Mouse (Mus musculus): ENCODE results near the gene Dnajc27. TPM values are rescaled to one million over a fixed set of nuclear protein-coding genes. Genes with fewer than 3 reads are reported as not detected.

The Dnajc27 gene
- polyA plus RNA-seq, 1 experiment from 2014 or later = 5.4 TPM

GRCm38 (mm10) chr12:4058321-4058720 is 24.1 kb upstream of the Dnajc27 start:
- Histone ChIP-seq H3K4me3 (replicated peaks) (no peak overlapping the region), H3K4me2 (no peak overlapping the region), H3K36me3 (no peaks in the 10 kb centered on the region), H3K9me3 (no peaks in the 10 kb centered on the region), H3K27me3 (replicated peaks) (no peaks in the 10 kb centered on the region), H3K9ac (no peak overlapping the region), H3K27ac (no peak overlapping the region), H3K4me1 (no peaks in the 10 kb centered on the region)
- 65% methylated on average over 9 of the region's 9 CpGs for WGBS
- no peak for ATAC-seq (ENCODE audit: insufficient read depth, low FRiP score, low read depth)

GRCm38 (mm10) chr12:4059683-4060082 is 22.7 kb upstream of the Dnajc27 start:
- H3K27me3 ChIP-seq (replicated peaks) = no peaks in the 10 kb centered on the region
- no peak overlapping the region for H3K9ac ChIP-seq
- no peak overlapping the region for H3K4me2 ChIP-seq
- WGBS = 79% methylated on average over 4 of the region's 4 CpGs
- no peaks in the 10 kb centered on the region for H3K4me1 ChIP-seq
- H3K9me3 ChIP-seq = no peaks in the 10 kb centered on the region
- no peaks in the 10 kb centered on the region for H3K36me3 ChIP-seq
- no peak for ATAC-seq (ENCODE audit: insufficient read depth, low FRiP score, low read depth)
- no peak overlapping the region for H3K27ac ChIP-seq
- H3K4me3 ChIP-seq (replicated peaks) = no peak overlapping the region

DNA sequence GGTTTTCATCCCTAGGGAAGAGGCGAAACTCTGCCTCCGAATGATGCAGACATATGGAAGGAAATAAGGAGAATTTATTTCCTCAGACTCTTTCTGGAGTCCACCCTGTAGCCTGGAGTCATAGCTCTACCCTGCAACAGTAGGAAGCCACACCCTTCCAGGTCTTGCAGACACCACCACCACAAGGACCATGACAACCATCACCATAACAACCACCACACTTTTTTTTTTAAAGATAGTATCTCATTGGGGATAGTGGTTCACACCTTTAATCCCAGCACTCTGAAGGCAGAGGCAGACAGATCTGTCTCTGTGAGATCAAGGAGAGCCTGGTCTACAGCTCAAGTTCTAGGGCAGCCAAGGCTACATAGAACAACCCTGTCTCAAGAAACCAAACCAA is 16.9 kb upstream of the Dnajc27 start:
- no peaks in the 10 kb centered on the region for H3K4me1 ChIP-seq
- H3K4me2 ChIP-seq = no peak overlapping the region
- H3K9ac ChIP-seq = no peak overlapping the region
- H3K36me3 ChIP-seq = no peaks in the 10 kb centered on the region
- 84% methylated on average over 2 of the region's 2 CpGs for WGBS
- no peak for ATAC-seq (ENCODE audit: insufficient read depth, low FRiP score, low read depth)
- H3K27me3 ChIP-seq (replicated peaks) = no peaks in the 10 kb centered on the region
- no peak overlapping the region for H3K27ac ChIP-seq
- no peak overlapping the region for H3K4me3 ChIP-seq (replicated peaks)
- no peaks in the 10 kb centered on the region for H3K9me3 ChIP-seq

DNA sequence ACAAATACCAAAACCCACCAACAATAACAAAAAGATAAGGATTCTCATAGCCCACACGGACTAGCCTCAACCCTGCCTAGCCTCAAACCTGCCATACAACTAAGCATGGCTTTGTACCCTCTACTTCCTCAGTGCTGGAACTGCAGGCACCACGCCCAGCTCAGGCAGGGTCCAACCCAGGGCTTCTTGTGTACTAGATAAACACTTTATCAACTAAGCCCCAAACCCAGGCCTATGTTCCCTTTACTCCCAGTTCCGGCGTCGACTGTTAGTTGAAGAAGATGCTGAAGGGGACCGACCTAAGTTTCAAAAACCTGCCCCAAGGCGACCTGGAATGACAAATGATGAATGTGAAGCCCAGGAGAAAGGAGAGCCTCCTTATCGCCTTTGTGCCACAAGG is 16.4 kb upstream of the Dnajc27 start:
- Histone ChIP-seq H3K4me2 (no peak overlapping the region), H3K36me3 (no peaks in the 10 kb centered on the region), H3K4me3 (replicated peaks) (no peak overlapping the region), H3K27ac (no peak overlapping the region), H3K4me1 (no peaks in the 10 kb centered on the region), H3K9ac (no peak overlapping the region), H3K27me3 (replicated peaks) (no peaks in the 10 kb centered on the region), H3K9me3 (no peaks in the 10 kb centered on the region)
- no peak for ATAC-seq (ENCODE audit: insufficient read depth, low FRiP score, low read depth)
- 50% methylated on average over 8 of the region's 8 CpGs for WGBS

GRCm38 (mm10) chr12:4066681-4067459 is 15.5 kb upstream of the Dnajc27 start:
- Histone ChIP-seq H3K9ac (no peak overlapping the region), H3K4me2 (no peak overlapping the region), H3K27ac (no peak overlapping the region), H3K36me3 (no peaks in the 10 kb centered on the region), H3K4me3 (replicated peaks) (no peak overlapping the region), H3K4me1 (no peaks in the 10 kb centered on the region), H3K9me3 (no peaks in the 10 kb centered on the region), H3K27me3 (replicated peaks) (no peaks in the 10 kb centered on the region)
- ATAC-seq (ENCODE audit: insufficient read depth, low FRiP score, low read depth) = no peak
- WGBS = 65% methylated on average over 6 of the region's 6 CpGs

GRCm38 (mm10) chr12:4068551-4068950 is 13.8 kb upstream of the Dnajc27 start:
- H3K36me3 ChIP-seq = no peaks in the 10 kb centered on the region
- H3K27ac ChIP-seq = no peak overlapping the region
- H3K27me3 ChIP-seq (replicated peaks) = no peaks in the 10 kb centered on the region
- ATAC-seq (ENCODE audit: insufficient read depth, low FRiP score, low read depth) = no peak
- H3K9ac ChIP-seq = no peak overlapping the region
- WGBS = 71% methylated on average over 4 of the region's 4 CpGs
- H3K4me1 ChIP-seq = no peaks in the 10 kb centered on the region
- H3K4me2 ChIP-seq = no peak overlapping the region
- H3K4me3 ChIP-seq (replicated peaks) = no peak overlapping the region
- H3K9me3 ChIP-seq = no peaks in the 10 kb centered on the region

DNA sequence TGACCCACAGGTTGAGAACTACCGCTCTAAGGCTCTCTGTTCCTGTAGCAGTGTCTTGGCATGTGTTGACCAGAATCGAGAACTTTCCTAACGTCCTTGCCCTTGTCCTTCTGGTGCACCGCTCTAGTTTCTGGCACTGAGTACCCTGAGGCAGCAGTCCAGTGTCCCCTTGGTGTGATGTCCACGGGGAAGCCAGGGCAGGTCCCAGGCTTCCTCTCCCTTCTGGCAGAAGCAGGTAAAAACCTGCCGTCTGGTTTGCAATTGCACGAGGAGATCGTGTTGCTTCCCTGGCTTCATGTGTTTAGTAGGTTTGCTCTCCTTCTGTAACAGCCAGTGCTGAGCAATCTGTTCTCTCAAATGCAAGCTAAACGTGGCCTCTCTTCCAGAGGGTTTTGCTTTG is 10.7 kb upstream of the Dnajc27 start:
- H3K27ac ChIP-seq = no peak overlapping the region
- H3K4me1 ChIP-seq = no peaks in the 10 kb centered on the region
- no peak overlapping the region for H3K4me2 ChIP-seq
- ATAC-seq (ENCODE audit: insufficient read depth, low FRiP score, low read depth) = no peak
- H3K36me3 ChIP-seq = no peaks in the 10 kb centered on the region
- H3K9ac ChIP-seq = no peak overlapping the region
- no peaks in the 10 kb centered on the region for H3K27me3 ChIP-seq (replicated peaks)
- no peak overlapping the region for H3K4me3 ChIP-seq (replicated peaks)
- 80% methylated on average over 9 of the region's 9 CpGs for WGBS
- H3K9me3 ChIP-seq = no peaks in the 10 kb centered on the region

- H3K4me2 ChIP-seq = no peak overlapping the region
- no peaks in the 10 kb centered on the region for H3K27me3 ChIP-seq (replicated peaks)
- 60% methylated on average over 8 of the region's 8 CpGs for WGBS
- no peaks in the 10 kb centered on the region for H3K4me1 ChIP-seq
- H3K27ac ChIP-seq = no peak overlapping the region
- ATAC-seq (ENCODE audit: insufficient read depth, low FRiP score, low read depth) = no peak
- H3K9me3 ChIP-seq = no peaks in the 10 kb centered on the region
- no peaks in the 10 kb centered on the region for H3K36me3 ChIP-seq
- no peak overlapping the region for H3K9ac ChIP-seq
- no peak overlapping the region for H3K4me3 ChIP-seq (replicated peaks)
These were observed 7.0 kb upstream of the Dnajc27 start for GRCm38 (mm10) chr12:4075407-4075806.

DNA sequence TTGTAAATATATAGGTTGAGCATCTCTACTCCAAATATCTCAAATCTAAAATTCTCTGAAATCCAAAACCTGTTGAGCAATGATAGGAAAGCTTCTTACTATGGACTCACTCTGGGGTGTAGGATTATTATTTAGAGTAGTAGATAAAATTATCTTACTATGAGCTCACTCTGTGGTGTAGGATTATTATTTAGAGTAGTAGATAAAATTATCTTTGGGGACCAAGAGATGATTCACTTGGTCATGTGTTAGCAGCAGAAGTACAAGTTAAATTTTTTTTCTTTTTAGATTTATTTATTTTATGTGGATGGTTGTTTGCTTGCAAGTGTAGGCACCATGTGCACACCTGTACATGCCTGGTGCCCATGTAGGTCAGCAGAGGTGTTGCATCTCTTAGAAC is 6.0 kb upstream of the Dnajc27 start:
- Histone ChIP-seq H3K36me3 (no peaks in the 10 kb centered on the region), H3K27ac (no peak overlapping the region), H3K4me3 (replicated peaks) (no peak overlapping the region), H3K27me3 (replicated peaks) (no peaks in the 10 kb centered on the region), H3K9ac (no peak overlapping the region), H3K4me2 (no peak overlapping the region), H3K4me1 (no peaks in the 10 kb centered on the region), H3K9me3 (no peaks in the 10 kb centered on the region)
- no peak for ATAC-seq (ENCODE audit: insufficient read depth, low FRiP score, low read depth)

DNA sequence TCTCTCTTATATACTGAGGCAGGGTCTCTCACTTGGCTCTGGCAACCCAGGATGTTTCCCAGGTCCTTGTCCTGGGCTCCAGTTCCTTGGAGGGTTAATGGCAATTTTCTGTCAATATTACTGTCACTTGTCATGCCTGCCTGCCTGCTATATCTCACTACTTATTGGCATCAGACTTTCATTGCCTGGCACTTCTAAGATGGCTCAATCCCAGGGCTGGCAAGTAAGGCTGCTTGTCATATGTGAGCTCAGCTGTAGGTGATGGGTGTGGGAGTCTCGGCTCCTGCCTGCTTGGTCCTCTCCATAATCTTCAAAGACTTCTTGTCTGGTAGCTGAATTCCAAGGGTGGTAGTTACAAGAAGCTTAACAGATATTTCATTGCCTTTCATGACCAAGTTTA is 4.3 kb upstream of the Dnajc27 start:
- Histone ChIP-seq H3K4me1 (0 out of 2 replicates have a peak, but pooled peaks cover 2% of the 10 kb centered on the region), H3K27me3 (replicated peaks) (no peaks in the 10 kb centered on the region), H3K9me3 (no peaks in the 10 kb centered on the region), H3K27ac (no peak overlapping the region), H3K36me3 (no peaks in the 10 kb centered on the region), H3K4me3 (replicated peaks) (no peak overlapping the region), H3K9ac (no peak overlapping the region), H3K4me2 (no peak overlapping the region)
- 47% methylated on average over 1 of the region's 1 CpGs for WGBS
- no peak for ATAC-seq (ENCODE audit: insufficient read depth, low FRiP score, low read depth)

GRCm38 (mm10) chr12:4080311-4080710 is 2.1 kb upstream of the Dnajc27 start:
- no peak for ATAC-seq (ENCODE audit: insufficient read depth, low FRiP score, low read depth)
- Histone ChIP-seq H3K36me3 (no peaks in the 10 kb centered on the region), H3K9me3 (no peaks in the 10 kb centered on the region), H3K4me3 (replicated peaks) (no peak overlapping the region), H3K9ac (no peak overlapping the region), H3K27me3 (replicated peaks) (no peaks in the 10 kb centered on the region), H3K27ac (no peak overlapping the region), H3K4me2 (no peak overlapping the region), H3K4me1 (0 out of 2 replicates have a peak, but pooled peaks cover 2% of the 10 kb centered on the region)
- WGBS = 0% methylated on average over 2 of the region's 2 CpGs

DNA sequence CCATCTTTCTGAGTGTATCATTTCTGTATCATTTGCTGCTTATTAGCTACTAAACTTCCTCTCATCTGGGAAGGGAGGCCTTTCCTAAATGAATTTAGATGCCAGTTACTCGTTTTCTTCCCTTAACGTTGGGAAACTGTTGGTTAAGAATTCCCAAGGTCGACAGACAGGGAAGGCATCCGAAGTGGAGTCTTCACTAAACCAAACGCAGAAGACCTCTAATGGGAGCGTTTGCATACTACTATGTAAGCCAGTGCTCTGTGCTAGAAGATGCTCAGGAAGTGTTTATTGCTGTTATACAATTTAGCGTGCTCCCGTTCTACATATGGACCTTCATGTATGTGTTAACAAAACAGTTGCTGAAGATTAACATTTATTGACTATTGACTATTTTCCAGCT is 1.1 kb downstream of the Dnajc27 start:
- no peak overlapping the region for H3K27ac ChIP-seq
- no peak overlapping the region for H3K9ac ChIP-seq
- 0 out of 2 replicates have a peak, but pooled peaks cover 2% of the 10 kb centered on the region for H3K4me1 ChIP-seq
- peaks cover 7% of the 10 kb centered on the region for H3K36me3 ChIP-seq
- ATAC-seq (ENCODE audit: insufficient read depth, low FRiP score, low read depth) = no peak
- no peaks in the 10 kb centered on the region for H3K9me3 ChIP-seq
- H3K4me2 ChIP-seq = peak overlapping the region; percentile 80; the same call in 1 of the 2 replicates
- H3K4me3 ChIP-seq (replicated peaks) = no peak overlapping the region
- 61% methylated on average over 8 of the region's 8 CpGs for WGBS
- H3K27me3 ChIP-seq (replicated peaks) = no peaks in the 10 kb centered on the region

- Histone ChIP-seq H3K36me3 (no peaks in the 10 kb centered on the region; the same call in 1 of the 2 replicates), H3K9ac (no peak overlapping the region), H3K27ac (no peak overlapping the region), H3K4me3 (replicated peaks) (no peak overlapping the region), H3K9me3 (no peaks in the 10 kb centered on the region), H3K4me2 (no peak overlapping the region), H3K4me1 (no peaks in the 10 kb centered on the region), H3K27me3 (replicated peaks) (no peaks in the 10 kb centered on the region)
- ATAC-seq (ENCODE audit: insufficient read depth, low FRiP score, low read depth) = no peak
- 72% methylated on average over 4 of the region's 4 CpGs for WGBS
These were observed 25.0 kb downstream of the Dnajc27 start for GRCm38 (mm10) chr12:4107383-4107782.

Data from stomach, embryonic 15.5 days (tissue).